Mouse (Mus musculus): ENCODE measurements around the gene Spg21. TPM values are rescaled to one million over a fixed set of nuclear protein-coding genes. Genes with fewer than 3 reads are reported as not detected.

The Spg21 gene
- polyA plus RNA-seq (2014; fragmentation: Nextera tagmentation; extraction: Ambion mirVana): 176 and 185 TPM in 2 replicates

DNA sequence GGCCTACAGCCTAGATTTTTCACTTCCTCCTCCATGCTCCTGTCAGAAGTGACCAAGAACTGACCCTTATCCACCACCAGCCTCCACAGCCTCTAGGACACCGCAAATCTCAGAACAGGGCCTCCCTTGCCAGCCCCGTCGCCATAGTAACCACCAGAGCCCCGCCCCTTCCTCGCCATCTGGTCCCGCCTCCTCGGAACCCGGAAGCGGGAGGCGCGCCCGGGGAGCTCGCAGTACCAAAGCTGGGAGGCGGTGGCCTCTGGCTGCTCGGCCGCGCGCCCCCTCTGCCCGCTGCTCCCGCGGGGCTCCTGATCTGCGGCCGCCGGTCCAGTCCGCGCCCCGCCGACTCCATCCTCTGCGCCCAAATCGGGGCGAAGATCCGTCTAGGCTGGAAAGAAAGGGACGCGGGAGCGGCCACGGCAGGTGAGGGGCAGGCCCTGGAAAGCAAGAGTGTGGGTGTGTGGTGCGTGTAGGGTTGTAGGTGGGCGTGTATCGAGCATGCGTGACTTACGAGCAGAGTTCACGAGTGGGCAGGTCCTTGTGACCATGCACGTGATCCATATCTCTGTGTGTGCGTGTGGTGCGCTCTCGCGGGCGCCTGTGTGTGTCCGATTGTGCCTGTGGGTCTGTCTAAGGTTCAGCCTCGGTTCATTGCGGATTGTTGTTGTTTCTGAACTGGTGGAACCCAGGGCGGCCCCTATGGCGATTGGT is at the start of gene Spg21:
TSS of gene Spg21 (plus strand) at position 216 of the 711 bp plus-strand sequence.
- WGBS: under 1% methylated on average over 53 of the region's 53 CpGs
- Histone ChIP-seq H3K9ac (ENCODE audit: low read depth, low read length) (peak within 1 kb of the TSS; percentile 71), H3K27ac (replicated peaks; ENCODE audit: low read depth, low read length) (peak within 1 kb of the TSS; percentile 50), H3K4me2 (ENCODE audit: low read depth, low read length) (peak within 1 kb of the TSS; percentile 76), H3K4me1 (ENCODE audit: control insufficient read depth, insufficient read depth, low read length) (peaks cover 17% of the 10 kb centered on the region), H3K9me3 (ENCODE audit: control insufficient read depth, low read length) (no peaks in the 10 kb centered on the region), H3K36me3 (ENCODE audit: control insufficient read depth, insufficient read depth, low read length) (0 out of 2 replicates have a peak, but pooled peaks cover 7% of the 10 kb centered on the region), H3K27me3 (replicated peaks; ENCODE audit: control insufficient read depth, insufficient read depth, low read length) (no peaks in the 10 kb centered on the region), H3K4me3 (ENCODE audit: low read depth, low read length) (peak within 1 kb of the TSS; percentile 66)
- ATAC-seq (ENCODE audit: low read depth): peak; percentile 95
- peak; percentile 95 for DNase-seq (ENCODE audit: low spot score)

DNA sequence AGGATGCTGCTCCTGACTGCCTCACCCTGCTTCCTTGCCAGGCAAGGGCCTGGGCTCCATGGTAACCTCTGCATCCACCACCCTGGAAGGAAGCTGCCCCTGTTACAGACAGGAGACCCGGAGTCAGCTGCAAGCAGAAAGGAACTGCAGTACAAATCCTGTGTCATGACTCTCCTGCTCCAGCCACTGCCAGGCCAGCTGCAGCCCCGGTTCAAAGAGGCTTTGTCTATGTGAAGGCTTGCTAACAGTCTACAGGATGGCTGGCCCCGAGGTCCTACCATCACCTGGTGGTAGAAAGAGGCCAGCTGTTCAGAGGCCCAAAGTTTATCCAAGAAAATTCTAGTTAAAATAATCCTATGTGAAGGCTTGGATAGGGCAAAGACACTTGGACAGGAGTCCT is 49.4 kb upstream of the Spg21 start:
- no peaks in the 10 kb centered on the region for H3K4me1 ChIP-seq (ENCODE audit: control insufficient read depth, insufficient read depth, low read length)
- no peak overlapping the region for H3K4me3 ChIP-seq (ENCODE audit: low read depth, low read length)
- no peak for ATAC-seq (ENCODE audit: low read depth)
- H3K9ac ChIP-seq (ENCODE audit: low read depth, low read length): no peak overlapping the region
- no peak for DNase-seq (ENCODE audit: low spot score)
- H3K36me3 ChIP-seq (ENCODE audit: control insufficient read depth, insufficient read depth, low read length): no peaks in the 10 kb centered on the region
- no peaks in the 10 kb centered on the region for H3K27me3 ChIP-seq (replicated peaks; ENCODE audit: control insufficient read depth, insufficient read depth, low read length)
- H3K9me3 ChIP-seq (ENCODE audit: control insufficient read depth, low read length): no peaks in the 10 kb centered on the region
- no peak overlapping the region for H3K4me2 ChIP-seq (ENCODE audit: low read depth, low read length)
- 62% methylated on average over 3 of the region's 3 CpGs for WGBS
- no peak overlapping the region for H3K27ac ChIP-seq (replicated peaks; ENCODE audit: low read depth, low read length)

DNA sequence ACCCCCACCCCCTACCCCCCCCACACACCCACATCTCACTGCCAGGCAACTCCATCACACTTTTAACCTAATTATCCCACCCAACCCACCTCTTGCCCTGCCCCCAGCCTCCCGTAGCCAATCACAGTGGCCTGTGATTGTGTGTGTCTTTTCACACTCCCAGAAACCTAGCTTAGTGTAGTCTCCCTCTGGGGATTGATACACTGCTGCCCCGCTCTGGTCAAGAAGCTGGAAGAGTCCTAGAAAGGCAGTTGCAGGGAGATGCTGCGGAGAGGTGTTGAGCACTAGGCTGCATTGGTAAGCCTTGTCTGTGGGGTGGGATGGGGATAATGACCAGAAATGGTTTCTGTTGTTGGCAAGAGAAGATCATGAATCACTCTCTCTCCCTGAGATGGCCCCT is 43.0 kb upstream of the Spg21 start:
- H3K36me3 ChIP-seq (ENCODE audit: control insufficient read depth, insufficient read depth, low read length): no peaks in the 10 kb centered on the region

DNA sequence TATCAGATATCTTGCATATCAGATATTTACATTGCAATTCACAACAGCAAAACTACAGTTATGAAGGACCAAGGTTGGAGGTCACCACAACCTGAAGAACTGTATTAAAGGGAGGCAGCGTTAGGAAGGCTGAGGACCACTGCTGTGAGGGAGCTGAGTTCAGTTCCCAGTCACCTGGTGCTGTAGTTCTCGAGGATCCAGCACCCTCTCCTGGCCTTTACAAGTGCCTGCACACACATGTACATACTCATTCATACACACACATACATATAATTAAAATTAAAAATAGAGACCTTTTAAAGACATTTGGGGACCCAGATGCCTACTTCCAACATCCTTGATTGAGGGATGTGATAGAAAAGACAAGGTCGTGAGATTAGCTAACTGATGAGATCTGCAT is 41.1 kb upstream of the Spg21 start:
- 75% methylated on average over 3 of the region's 3 CpGs for WGBS
- Histone ChIP-seq H3K36me3 (ENCODE audit: control insufficient read depth, insufficient read depth, low read length) (no peaks in the 10 kb centered on the region), H3K4me3 (ENCODE audit: low read depth, low read length) (no peak overlapping the region), H3K9me3 (ENCODE audit: control insufficient read depth, low read length) (no peaks in the 10 kb centered on the region), H3K4me1 (ENCODE audit: control insufficient read depth, insufficient read depth, low read length) (no peaks in the 10 kb centered on the region), H3K27ac (replicated peaks; ENCODE audit: low read depth, low read length) (no peak overlapping the region), H3K27me3 (replicated peaks; ENCODE audit: control insufficient read depth, insufficient read depth, low read length) (no peaks in the 10 kb centered on the region), H3K4me2 (ENCODE audit: low read depth, low read length) (no peak overlapping the region), H3K9ac (ENCODE audit: low read depth, low read length) (no peak overlapping the region)
- DNase-seq (ENCODE audit: low spot score) (no peak), ATAC-seq (ENCODE audit: low read depth) (no peak)

More for the DNA sequence above, 43.0 kb upstream of the Spg21 start:
- DNase-seq (ENCODE audit: low spot score) (no peak), ATAC-seq (ENCODE audit: low read depth) (no peak)
- WGBS: 44% methylated on average over 3 of the region's 3 CpGs
- Histone ChIP-seq H3K27ac (replicated peaks; ENCODE audit: low read depth, low read length) (no peak overlapping the region), H3K27me3 (replicated peaks; ENCODE audit: control insufficient read depth, insufficient read depth, low read length) (no peaks in the 10 kb centered on the region), H3K4me1 (ENCODE audit: control insufficient read depth, insufficient read depth, low read length) (no peaks in the 10 kb centered on the region), H3K4me3 (ENCODE audit: low read depth, low read length) (no peak overlapping the region), H3K9ac (ENCODE audit: low read depth, low read length) (no peak overlapping the region), H3K9me3 (ENCODE audit: control insufficient read depth, low read length) (no peaks in the 10 kb centered on the region), H3K4me2 (ENCODE audit: low read depth, low read length) (no peak overlapping the region)

DNA sequence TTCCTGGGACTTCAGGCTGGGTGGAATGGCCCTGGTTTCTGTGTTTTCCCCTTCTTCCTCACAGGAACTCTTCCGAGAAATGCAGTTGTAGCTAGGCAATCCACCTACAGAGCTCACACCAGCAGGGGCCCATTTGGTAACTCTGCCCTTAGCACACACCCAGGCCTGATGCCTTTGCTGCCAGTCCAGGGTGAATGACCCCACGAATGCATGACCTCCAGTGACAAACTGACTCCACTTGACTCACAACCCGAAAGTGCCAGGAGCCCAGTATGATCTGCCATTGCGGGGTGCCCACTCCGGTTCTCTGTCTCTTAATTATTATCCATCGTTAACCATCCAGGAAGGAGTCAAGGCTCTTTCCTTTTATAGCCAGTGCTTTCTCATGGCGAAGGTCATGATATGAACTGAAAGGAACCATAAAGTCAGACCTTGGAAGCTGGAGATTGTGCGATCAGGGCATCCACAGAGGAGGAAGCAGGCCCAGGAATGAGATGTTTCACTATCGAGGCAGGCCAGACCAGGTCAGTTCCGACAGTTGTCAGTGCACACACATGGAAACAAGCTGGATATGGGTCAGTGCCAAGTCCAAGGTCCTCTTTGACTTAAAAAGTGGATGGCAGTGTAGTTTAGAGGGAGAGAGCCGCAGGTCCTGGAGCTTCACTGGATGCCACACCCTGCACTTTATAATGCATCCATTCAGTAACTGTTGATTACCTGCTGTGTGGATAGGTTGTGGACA is 37.8 kb upstream of the Spg21 start, which contains the start of gene Slc51b:
TSS of gene Slc51b (minus strand) at position 196 of the 742 bp plus-strand sequence.
- Histone ChIP-seq H3K9ac (ENCODE audit: low read depth, low read length) (no peak within 1 kb of the TSS), H3K36me3 (ENCODE audit: control insufficient read depth, insufficient read depth, low read length) (no peaks in the 10 kb centered on the region), H3K9me3 (ENCODE audit: control insufficient read depth, low read length) (no peaks in the 10 kb centered on the region), H3K4me1 (ENCODE audit: control insufficient read depth, insufficient read depth, low read length) (no peaks in the 10 kb centered on the region), H3K27ac (replicated peaks; ENCODE audit: low read depth, low read length) (no peak within 1 kb of the TSS), H3K4me2 (ENCODE audit: low read depth, low read length) (no peak within 1 kb of the TSS), H3K4me3 (ENCODE audit: low read depth, low read length) (no peak within 1 kb of the TSS), H3K27me3 (replicated peaks; ENCODE audit: control insufficient read depth, insufficient read depth, low read length) (no peaks in the 10 kb centered on the region)
- DNase-seq (ENCODE audit: low spot score) (no peak), ATAC-seq (ENCODE audit: low read depth) (no peak)
- 77% methylated on average over 11 of the region's 11 CpGs for WGBS

DNA sequence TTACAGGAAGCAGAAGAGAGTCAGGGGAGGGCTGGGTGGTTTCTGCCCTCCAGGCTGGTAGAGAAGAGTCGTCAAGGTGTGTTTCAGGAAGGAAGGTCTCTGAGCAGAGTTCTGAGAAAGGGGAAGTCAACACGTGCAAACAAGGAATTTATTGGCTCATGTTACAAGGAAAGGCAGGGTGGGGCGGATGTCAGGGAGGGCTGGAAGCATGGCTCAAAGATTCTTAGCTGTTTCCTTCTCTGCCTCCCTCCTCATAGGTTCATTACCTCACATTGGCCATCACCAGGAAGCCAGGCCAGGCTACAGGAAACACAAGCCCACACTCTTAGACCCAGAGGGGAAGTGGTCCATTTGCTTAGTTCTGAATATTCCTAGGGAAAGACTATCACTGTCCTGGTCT is 36.4 kb upstream of the Spg21 start:
- H3K36me3 ChIP-seq (ENCODE audit: control insufficient read depth, insufficient read depth, low read length): no peaks in the 10 kb centered on the region
- no peak for DNase-seq (ENCODE audit: low spot score)
- no peaks in the 10 kb centered on the region for H3K27me3 ChIP-seq (replicated peaks; ENCODE audit: control insufficient read depth, insufficient read depth, low read length)
- H3K4me3 ChIP-seq (ENCODE audit: low read depth, low read length): no peak overlapping the region
- ATAC-seq (ENCODE audit: low read depth): no peak
- H3K4me2 ChIP-seq (ENCODE audit: low read depth, low read length): no peak overlapping the region
- 28% methylated on average over 3 of the region's 3 CpGs for WGBS
- no peak overlapping the region for H3K9ac ChIP-seq (ENCODE audit: low read depth, low read length)
- H3K4me1 ChIP-seq (ENCODE audit: control insufficient read depth, insufficient read depth, low read length): no peaks in the 10 kb centered on the region
- H3K9me3 ChIP-seq (ENCODE audit: control insufficient read depth, low read length): no peaks in the 10 kb centered on the region
- no peak overlapping the region for H3K27ac ChIP-seq (replicated peaks; ENCODE audit: low read depth, low read length)

DNA sequence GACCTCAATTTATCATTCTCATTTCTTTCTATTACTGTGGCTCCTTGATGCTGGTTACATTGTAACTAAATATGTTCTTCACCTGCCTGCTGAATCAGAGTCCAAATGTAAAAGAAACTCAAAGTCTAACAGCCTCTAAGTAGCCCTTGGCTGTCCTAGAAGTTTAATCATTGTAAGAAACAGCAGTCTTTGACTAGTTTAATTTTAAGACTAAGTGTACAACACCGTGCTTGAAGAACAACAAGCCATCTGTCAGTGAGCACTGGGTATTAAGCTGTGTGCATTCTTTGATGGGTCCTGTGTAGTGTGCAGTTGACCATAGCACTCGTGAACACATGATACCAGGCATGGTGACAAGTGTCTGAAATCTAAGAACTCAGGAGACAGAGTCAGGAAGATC is 33.2 kb upstream of the Spg21 start:
- no peaks in the 10 kb centered on the region for H3K9me3 ChIP-seq (ENCODE audit: control insufficient read depth, low read length)
- no peak for ATAC-seq (ENCODE audit: low read depth)
- WGBS: 70% methylated on average over 2 of the region's 2 CpGs

DNA sequence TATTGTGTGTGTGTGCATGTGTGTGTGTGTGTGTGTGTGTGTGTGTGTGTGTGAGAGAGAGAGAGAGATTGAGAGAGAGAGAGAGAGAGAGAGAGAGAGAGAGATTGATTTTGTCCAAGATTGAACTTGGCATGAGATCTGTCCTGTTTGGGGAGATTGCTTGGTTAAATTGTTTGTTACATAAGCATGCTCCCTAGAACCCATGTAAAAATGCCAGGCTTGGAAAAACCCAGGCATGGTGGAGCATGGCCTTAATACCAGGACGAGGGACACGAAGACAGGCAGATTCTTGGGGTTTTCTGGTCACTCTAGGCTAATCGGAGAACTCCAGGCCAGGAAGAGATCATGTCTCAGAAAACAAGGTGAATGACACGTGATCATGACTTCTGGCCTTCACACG is 32.7 kb upstream of the Spg21 start:
- Histone ChIP-seq H3K9ac (ENCODE audit: low read depth, low read length) (no peak overlapping the region), H3K9me3 (ENCODE audit: control insufficient read depth, low read length) (no peaks in the 10 kb centered on the region), H3K27ac (replicated peaks; ENCODE audit: low read depth, low read length) (no peak overlapping the region), H3K4me2 (ENCODE audit: low read depth, low read length) (no peak overlapping the region), H3K4me3 (ENCODE audit: low read depth, low read length) (no peak overlapping the region), H3K36me3 (ENCODE audit: control insufficient read depth, insufficient read depth, low read length) (no peaks in the 10 kb centered on the region), H3K4me1 (ENCODE audit: control insufficient read depth, insufficient read depth, low read length) (no peaks in the 10 kb centered on the region), H3K27me3 (replicated peaks; ENCODE audit: control insufficient read depth, insufficient read depth, low read length) (no peaks in the 10 kb centered on the region)
- WGBS: 82% methylated on average over 5 of the region's 5 CpGs
- ATAC-seq (ENCODE audit: low read depth) (no peak), DNase-seq (ENCODE audit: low spot score) (no peak)

More for the DNA sequence above, 33.2 kb upstream of the Spg21 start:
- Histone ChIP-seq H3K27ac (replicated peaks; ENCODE audit: low read depth, low read length) (no peak overlapping the region), H3K4me1 (ENCODE audit: control insufficient read depth, insufficient read depth, low read length) (no peaks in the 10 kb centered on the region), H3K4me2 (ENCODE audit: low read depth, low read length) (no peak overlapping the region), H3K9ac (ENCODE audit: low read depth, low read length) (no peak overlapping the region), H3K27me3 (replicated peaks; ENCODE audit: control insufficient read depth, insufficient read depth, low read length) (no peaks in the 10 kb centered on the region), H3K4me3 (ENCODE audit: low read depth, low read length) (no peak overlapping the region), H3K36me3 (ENCODE audit: control insufficient read depth, insufficient read depth, low read length) (no peaks in the 10 kb centered on the region)
- no peak for DNase-seq (ENCODE audit: low spot score)

All from embryonic facial prominence, embryonic 14.5 days (tissue).